26 mouse cellular contexts compared by ENCODE assay signal in the genomic region with DNA sequence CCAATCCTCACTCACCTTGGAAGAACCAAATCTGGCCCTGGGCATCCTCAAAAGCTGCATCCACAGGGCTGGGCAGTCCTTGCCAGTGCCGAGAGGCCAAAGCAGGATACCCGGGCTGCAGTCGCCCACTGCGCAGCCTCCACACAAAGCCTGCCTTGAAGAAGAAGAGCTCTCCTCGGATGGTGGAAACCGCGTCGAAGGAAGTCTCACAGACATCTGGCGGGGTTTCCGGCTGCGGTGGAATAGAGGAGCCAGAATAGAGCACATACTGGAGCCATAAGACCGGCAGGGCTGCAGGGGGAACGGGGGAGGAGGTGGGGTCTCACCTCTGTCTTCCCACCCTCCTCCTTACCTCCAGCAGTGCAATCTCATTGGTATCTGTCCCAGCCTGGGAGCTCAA. TPM values are rescaled to one million over a fixed set of nuclear protein-coding genes. Genes with fewer than 3 reads are reported as not detected.
A peak's percentile ranks its signal among the peaks of the same experiment; 100 is the strongest.
DNase-seq lines count a peak whose midpoint lies in the region; ATAC-seq and TF ChIP-seq lines count a peak whose summit lies in the region.
"Had no signal": no experiment of that assay in that cellular context is flagged by ENCODE, and none has a peak within 500 bp of the region (broad histone marks: within the 10 kb centered on the region; RNA-seq: fewer than 3 reads in every experiment).

No protein-coding gene starts in this region.

- peak overlapping the region; percentile 6; the same call in 1 of the 2 replicates for H3K4me3 ChIP-seq in spleen, adult 2 months (ENCODE audit: extremely low read depth, insufficient read depth, insufficient read length)
- H3K4me3 ChIP-seq in liver, embryonic 12.5 days = no peak overlapping the region
- H3K4me3 ChIP-seq: embryonic facial prominence, embryonic 15.5 days; gastrocnemius, adult 2 months; hindbrain, embryonic 10.5 days; layer of hippocampus, adult 2 months; limb, embryonic 13.5 days; megakaryocyte, embryonic 14.5 days had no signal

- WGBS in spleen, adult 2 months = 75% methylated on average over 13 of the region's 13 CpGs
- WGBS in liver, embryonic 12.5 days (ENCODE audit: insufficient replicate concordance) = 35% methylated on average over 13 of the region's 13 CpGs

- DNase-seq in CD4-positive, CD25-positive, alpha-beta regulatory T cell, adult 2 months (ENCODE audit: low read depth, low spot score) = peak; percentile 53
- DNase-seq in spleen, adult 2 months (ENCODE audit: low read depth in 1 of 2, low spot score in 2 of 2) = no peak
- DNase-seq in spleen, adult 12 weeks (ENCODE audit: low spot score) = no peak
- DNase-seq in right cerebral cortex, postnatal 14 days = no peak
- DNase-seq: adrenal gland, adult 8-10 months; cerebellum, adult 2 months; cerebellum, postnatal 36 days; gastrocnemius, adult 2 months; heart, postnatal 10 days; kidney, postnatal 25 days; lung, embryonic 14.5 days; spleen, adult 18-20 months had no signal

- H3K36me3 ChIP-seq in spleen, adult 2 months (ENCODE audit: control insufficient read depth, insufficient read depth, low read length) = no peaks in the 10 kb centered on the region
- 0 out of 2 replicates have a peak, but pooled peaks cover 6% of the 10 kb centered on the region for H3K36me3 ChIP-seq in liver, embryonic 12.5 days

- no peak for ATAC-seq in CD4-positive, CD25-positive, alpha-beta regulatory T cell, adult 4 months
- ATAC-seq in inflammation-experienced regulatory T-cells, adult 6 months = peak; percentile 30
- ATAC-seq in liver, embryonic 12.5 days = no peak
- ATAC-seq: forebrain, embryonic 14.5 days; hindbrain, embryonic 16.5 days; intestine, postnatal 0 days had no signal

- H3K4me2 ChIP-seq in liver, embryonic 12.5 days = no peak overlapping the region
- H3K4me2 ChIP-seq: embryonic facial prominence, embryonic 15.5 days; heart, embryonic 11.5 days; limb, embryonic 13.5 days; lung, embryonic 14.5 days had no signal

- no peak overlapping the region for H3K9ac ChIP-seq in liver, embryonic 12.5 days
- H3K9ac ChIP-seq: embryonic facial prominence, embryonic 15.5 days; limb, embryonic 13.5 days; liver, embryonic 14.5 days; lung, embryonic 14.5 days had no signal

- TF ChIP-seq POLR2A in spleen, adult 2 months (IDR thresholded peaks at IDR 0.05; ENCODE audit: low read depth, low read length) = no peak

- TF ChIP-seq CTCF in spleen, adult 2 months (IDR thresholded peaks at IDR 0.05; ENCODE audit: extremely low read depth, insufficient read depth, insufficient read length, insufficient replicate concordance) = no peak

- H3K27ac ChIP-seq in spleen, adult 2 months (ENCODE audit: insufficient read depth, low read length) = no peak overlapping the region
- H3K27ac ChIP-seq in liver, embryonic 12.5 days = no peak overlapping the region
- H3K27ac ChIP-seq: embryonic facial prominence, embryonic 15.5 days; gastrocnemius, adult 2 months; hindbrain, embryonic 10.5 days; layer of hippocampus, adult 2 months; limb, embryonic 13.5 days; liver, embryonic 14.5 days had no signal

- H3K4me1 ChIP-seq in spleen, adult 2 months (ENCODE audit: control insufficient read depth, insufficient read depth, insufficient read length) = peaks cover under 1% of the 10 kb centered on the region; the same call in 1 of the 2 replicates
- peaks cover 30% of the 10 kb centered on the region for H3K4me1 ChIP-seq in liver, embryonic 12.5 days

- H3K27me3 ChIP-seq in spleen, adult 2 months (ENCODE audit: control insufficient read depth, insufficient read depth, low read length) = no peaks in the 10 kb centered on the region
- peaks cover 63% of the 10 kb centered on the region for H3K27me3 ChIP-seq in liver, embryonic 12.5 days (replicated peaks)
- H3K27me3 ChIP-seq: embryonic facial prominence, embryonic 15.5 days had no signal

- no peaks in the 10 kb centered on the region for H3K9me3 ChIP-seq in liver, embryonic 12.5 days (replicated peaks)
- H3K9me3 ChIP-seq: embryonic facial prominence, embryonic 15.5 days; hindbrain, embryonic 10.5 days; limb, embryonic 13.5 days; megakaryocyte, embryonic 14.5 days had no signal

RNA-seq across cellular contexts. Expression of gene Smarcb1, which starts 5.0 kb away (rescaled TPM):
- polyA plus RNA-seq in CD4-positive, CD25-positive, alpha-beta regulatory T cell, adult 4 months (2017; shearing (Covaris generic)) = 100 to 1,000 TPM in 1 of 2 experiments, 10 to 100 TPM in 1; 98.5 to 160 TPM
- 42.4 and 43.2 TPM in 2 replicates for polyA plus RNA-seq in spleen, adult 2 months (2012; rRNA removed)
- 100 to 1,000 TPM in 2 of 3 experiments, 10 to 100 TPM in 1; 89.2 to 126 (median 106) TPM for polyA plus RNA-seq in inflammation-experienced regulatory T-cells, adult 6 months (2017; shearing (Covaris generic))
- polyA plus RNA-seq in liver, embryonic 12.5 days (2016; fragmentation: Nextera tagmentation; extraction: Ambion mirVana) = 99.1 and 109 TPM in 2 replicates

RNA-seq across cellular contexts. Expression of gene Chchd10, which starts 6.5 kb away (rescaled TPM):
- polyA plus RNA-seq in CD4-positive, CD25-positive, alpha-beta regulatory T cell, adult 4 months (2017; shearing (Covaris generic)) = 10 to 100 TPM; 15.3 to 18.3 TPM
- polyA plus RNA-seq in spleen, adult 2 months (2012; rRNA removed) = 86.8 and 146 TPM in 2 replicates
- 10 to 100 TPM in 2 of 3 experiments, 1 to 10 TPM in 1; 5.3 to 15.4 (median 11.3) TPM for polyA plus RNA-seq in inflammation-experienced regulatory T-cells, adult 6 months (2017; shearing (Covaris generic))
- polyA plus RNA-seq in liver, embryonic 12.5 days (2016; fragmentation: Nextera tagmentation; extraction: Ambion mirVana) = 101 and 103 TPM in 2 replicates

RNA-seq across cellular contexts. Expression of gene Mmp11, which starts 9.9 kb away (rescaled TPM):
- 10 to 100 TPM in 1 of 2 experiments, 1 to 10 TPM in 1; 6.1 to 11.8 TPM for polyA plus RNA-seq in CD4-positive, CD25-positive, alpha-beta regulatory T cell, adult 4 months (2017; shearing (Covaris generic))
- 7.9 and 11.7 TPM in 2 replicates for polyA plus RNA-seq in spleen, adult 2 months (2012; rRNA removed)
- 1 to 10 TPM in 2 of 3 experiments, under 1 TPM in 1; 0.91 to 7.7 (median 4.4) TPM for polyA plus RNA-seq in inflammation-experienced regulatory T-cells, adult 6 months (2017; shearing (Covaris generic))
- 5.7 and 6.0 TPM in 2 replicates for polyA plus RNA-seq in liver, embryonic 12.5 days (2016; fragmentation: Nextera tagmentation; extraction: Ambion mirVana)

RNA-seq across cellular contexts. Expression of gene Gm867, which starts 14.1 kb away (rescaled TPM):
- under 1 TPM in 1 of 2 experiments, not detected in 1; 0.27 TPM for polyA plus RNA-seq in CD4-positive, CD25-positive, alpha-beta regulatory T cell, adult 4 months (2017; shearing (Covaris generic))
- 3.9 and 4.5 TPM in 2 replicates for polyA plus RNA-seq in spleen, adult 2 months (2012; rRNA removed)
- polyA plus RNA-seq in inflammation-experienced regulatory T-cells, adult 6 months (2017; shearing (Covaris generic)) = not detected
- polyA plus RNA-seq in liver, embryonic 12.5 days (2016; fragmentation: Nextera tagmentation; extraction: Ambion mirVana) = 18.9 and 19.6 TPM in 2 replicates
- polyA plus RNA-seq: forebrain, embryonic 14.5 days; intestine, postnatal 0 days; limb, embryonic 13.5 days had no signal

RNA-seq across cellular contexts. Expression of gene Vpreb3, which starts 16.5 kb away (rescaled TPM):
- 1 to 10 TPM; 1.3 to 2.1 TPM for polyA plus RNA-seq in CD4-positive, CD25-positive, alpha-beta regulatory T cell, adult 4 months (2017; shearing (Covaris generic))
- 178 and 292 TPM in 2 replicates for polyA plus RNA-seq in spleen, adult 2 months (2012; rRNA removed)
- under 1 TPM in 1 of 3 experiments, not detected in 2; 0.99 TPM for polyA plus RNA-seq in inflammation-experienced regulatory T-cells, adult 6 months (2017; shearing (Covaris generic))
- polyA plus RNA-seq in liver, embryonic 12.5 days (2016; fragmentation: Nextera tagmentation; extraction: Ambion mirVana) = 0.27 and 0.98 TPM in 2 replicates
- polyA plus RNA-seq: forebrain, embryonic 14.5 days; frontal cortex, adult 2 months; intestine, postnatal 0 days had no signal
